In genomic region chr13:98761771-98762170, GRCm38 (mm10) we compare ENCODE assay signal across 17 mouse cellular contexts.
"Had no signal": no experiment of that assay in that cellular context is flagged by ENCODE, and none has a peak within 500 bp of the region (broad histone marks: within the 10 kb centered on the region; RNA-seq: fewer than 3 reads in every experiment).

No protein-coding gene starts in this region.

- H3K27me3 ChIP-seq: megakaryocyte, embryonic 14.5 days; midbrain, embryonic 13.5 days; midbrain, embryonic 15.5 days; neural tube, embryonic 13.5 days; neural tube, embryonic 15.5 days; stomach, embryonic 15.5 days had no signal

- H3K27ac ChIP-seq: liver, embryonic 14.5 days; midbrain, embryonic 13.5 days; midbrain, embryonic 15.5 days; neural tube, embryonic 13.5 days; neural tube, embryonic 15.5 days; stomach, embryonic 15.5 days; stomach, postnatal 0 days had no signal

- H3K4me3 ChIP-seq: megakaryocyte, embryonic 14.5 days; midbrain, embryonic 13.5 days; midbrain, embryonic 15.5 days; myocyte; neural tube, embryonic 13.5 days; neural tube, embryonic 15.5 days; stomach, embryonic 15.5 days had no signal

- H3K36me3 ChIP-seq: midbrain, embryonic 15.5 days; neural tube, embryonic 15.5 days; stomach, embryonic 15.5 days had no signal

- ATAC-seq: midbrain, embryonic 13.5 days; midbrain, embryonic 15.5 days had no signal

- H3K4me2 ChIP-seq: lung, embryonic 14.5 days; midbrain, embryonic 11.5 days; midbrain, embryonic 13.5 days; midbrain, embryonic 15.5 days; neural tube, embryonic 13.5 days; neural tube, embryonic 15.5 days; stomach, embryonic 15.5 days had no signal

- DNase-seq: lung, adult 18-20 months; lung, embryonic 14.5 days; lung, postnatal 4 days; right cerebral cortex, postnatal 14 days; thymus, adult 2 months; thymus, postnatal 25 days; thymus, postnatal 4 days had no signal

- H3K9me3 ChIP-seq: megakaryocyte, embryonic 14.5 days; midbrain, embryonic 13.5 days; midbrain, embryonic 15.5 days; neural tube, embryonic 13.5 days; neural tube, embryonic 15.5 days; stomach, embryonic 15.5 days had no signal

- H3K4me1 ChIP-seq: megakaryocyte, embryonic 14.5 days; midbrain, embryonic 13.5 days; midbrain, embryonic 15.5 days; neural tube, embryonic 13.5 days; neural tube, embryonic 15.5 days; stomach, embryonic 15.5 days had no signal

- H3K9ac ChIP-seq: liver, embryonic 14.5 days; lung, embryonic 14.5 days; midbrain, embryonic 13.5 days; midbrain, embryonic 15.5 days; neural tube, embryonic 13.5 days; neural tube, embryonic 15.5 days; stomach, embryonic 15.5 days had no signal
